Mouse (Mus musculus) E14TG2a.4 (cell line): ENCODE measurements around the gene Ccser1.

ENCODE experiments used
- H3K27me3 ChIP-seq: 2 replicates; pipeline ENCODE4 v1.6.1; 2014; ENCODE audit warnings: low read length, control low read depth; ENCODE audit not compliant: insufficient read depth
- H3K36me3 ChIP-seq: 2 replicates; pipeline ENCODE4 v1.6.1; 2014; ENCODE audit warnings: low read length, control low read depth; ENCODE audit not compliant: insufficient read depth
- H3K4me1 ChIP-seq: replicated peaks from 2 replicates; pipeline ENCODE4 v1.6.1; 2014; ENCODE audit warnings: low read depth, low read length, control low read depth
- H3K4me3 ChIP-seq: replicated peaks from 2 replicates; pipeline ENCODE4 v1.5.1; 2014; ENCODE audit warnings: mild to moderate bottlenecking, low read length
- H3K9me3 ChIP-seq: 2 replicates; pipeline ENCODE4 v1.6.1; 2014; ENCODE audit warnings: low read length, control low read depth
- CTCF ChIP-seq: conservative IDR thresholded peaks from 2 replicates; pipeline ENCODE4 v1.5.1; 2014; ENCODE audit warnings: low read length
- NANOG ChIP-seq: IDR thresholded peaks from 2 replicates; pipeline ENCODE4 v1.6.1; 2014; ENCODE audit warnings: borderline replicate concordance, low read length, mixed read lengths
- POU5F1 ChIP-seq: IDR thresholded peaks from 2 replicates; pipeline ENCODE4 v1.6.1; 2014; ENCODE audit warnings: low read length, borderline replicate concordance

Ccser1 gene

GRCm38 (mm10) chr6:61382526-61382925 is 202.4 kb downstream of the Ccser1 start:
- Histone ChIP-seq H3K27me3 (no peaks in the 10 kb centered on the region), H3K9me3 (no peaks in the 10 kb centered on the region), H3K4me3 (no peak overlapping the region), H3K36me3 (no peaks in the 10 kb centered on the region), H3K4me1 (no peaks in the 10 kb centered on the region)
- TF ChIP-seq NANOG (no peak), POU5F1 (no peak), CTCF (peak; percentile 7; the same call in 1 of the 2 replicates)

- no peaks in the 10 kb centered on the region for H3K4me1 ChIP-seq
- H3K36me3 ChIP-seq = no peaks in the 10 kb centered on the region
- H3K9me3 ChIP-seq = no peaks in the 10 kb centered on the region
- no peak for TF ChIP-seq POU5F1
- TF ChIP-seq NANOG = no peak
- H3K27me3 ChIP-seq = no peaks in the 10 kb centered on the region
- no peak overlapping the region for H3K4me3 ChIP-seq
Measured at GRCm38 (mm10) chr6:61382991-61383390, 202.9 kb downstream of the Ccser1 start.

- Histone ChIP-seq H3K4me1 (no peaks in the 10 kb centered on the region), H3K27me3 (no peaks in the 10 kb centered on the region), H3K9me3 (no peaks in the 10 kb centered on the region), H3K36me3 (no peaks in the 10 kb centered on the region), H3K4me3 (no peak overlapping the region)
- TF ChIP-seq CTCF (no peak), POU5F1 (no peak), NANOG (no peak)
Measured at GRCm38 (mm10) chr6:61387046-61387445, 206.9 kb downstream of the Ccser1 start.

- H3K36me3 ChIP-seq = no peaks in the 10 kb centered on the region
- no peak overlapping the region for H3K4me3 ChIP-seq
- H3K27me3 ChIP-seq = no peaks in the 10 kb centered on the region
- no peaks in the 10 kb centered on the region for H3K9me3 ChIP-seq
- peaks cover 23% of the 10 kb centered on the region for H3K4me1 ChIP-seq
- TF ChIP-seq POU5F1 (no peak), NANOG (no peak), CTCF (no peak)
Measured at GRCm38 (mm10) chr6:61427490-61427889, 247.4 kb downstream of the Ccser1 start.

- TF ChIP-seq CTCF (no peak), NANOG (peak; percentile 96), POU5F1 (no peak)
- Histone ChIP-seq H3K4me1 (peaks cover 23% of the 10 kb centered on the region), H3K9me3 (no peaks in the 10 kb centered on the region), H3K27me3 (no peaks in the 10 kb centered on the region), H3K4me3 (no peak overlapping the region), H3K36me3 (no peaks in the 10 kb centered on the region)
Measured at GRCm38 (mm10) chr6:61430881-61431725, 251.0 kb downstream of the Ccser1 start.

GRCm38 (mm10) chr6:61431726-61431984 is 251.5 kb downstream of the Ccser1 start:
- Histone ChIP-seq H3K36me3 (no peaks in the 10 kb centered on the region), H3K4me3 (no peak overlapping the region), H3K4me1 (peaks cover 23% of the 10 kb centered on the region), H3K27me3 (no peaks in the 10 kb centered on the region), H3K9me3 (no peaks in the 10 kb centered on the region)
- TF ChIP-seq CTCF (no peak), POU5F1 (no peak), NANOG (peak; percentile 65; the same call in 1 of the 2 replicates)

- peaks cover 23% of the 10 kb centered on the region for H3K4me1 ChIP-seq
- TF ChIP-seq CTCF = no peak
- TF ChIP-seq NANOG = no peak
- TF ChIP-seq POU5F1 = no peak
- H3K36me3 ChIP-seq = no peaks in the 10 kb centered on the region
- no peaks in the 10 kb centered on the region for H3K9me3 ChIP-seq
- no peaks in the 10 kb centered on the region for H3K27me3 ChIP-seq
- no peak overlapping the region for H3K4me3 ChIP-seq
Measured at GRCm38 (mm10) chr6:61432167-61432566, 252.0 kb downstream of the Ccser1 start.

GRCm38 (mm10) chr6:61432703-61433102 is 252.6 kb downstream of the Ccser1 start:
- Histone ChIP-seq H3K4me1 (peaks cover 23% of the 10 kb centered on the region), H3K27me3 (no peaks in the 10 kb centered on the region), H3K4me3 (no peak overlapping the region), H3K36me3 (no peaks in the 10 kb centered on the region), H3K9me3 (no peaks in the 10 kb centered on the region)
- TF ChIP-seq NANOG (no peak), POU5F1 (no peak), CTCF (no peak)

- no peaks in the 10 kb centered on the region for H3K36me3 ChIP-seq
- no peak overlapping the region for H3K4me3 ChIP-seq
- TF ChIP-seq CTCF = no peak
- H3K27me3 ChIP-seq = no peaks in the 10 kb centered on the region
- no peaks in the 10 kb centered on the region for H3K9me3 ChIP-seq
- H3K4me1 ChIP-seq = no peaks in the 10 kb centered on the region
Measured at GRCm38 (mm10) chr6:61438165-61438564, 258.0 kb downstream of the Ccser1 start.
